Mouse (Mus musculus) stomach, postnatal 0 days (tissue): ENCODE measurements around the gene Ccdc33. TPM values are rescaled to one million over a fixed set of nuclear protein-coding genes. Genes with fewer than 3 reads are reported as not detected.

Source experiments
- ATAC-seq: fragments of 200-750 bp; cut with Nextera tagmentation; 2 replicates; pipeline ENCODE4 v1.8.0; 2017; ENCODE audit not compliant: low FRiP score, low TSS enrichment
- DNase-seq: peaks from one replicate; pipeline ENCODE4 v3.0.0-alpha.2; 2016; ENCODE audit warnings: low spot score
- H3K27ac ChIP-seq: fragments of 300-500 bp; sonication (generic); replicated peaks from 2 replicates; pipeline ENCODE4 v1.5.1; 2014; ENCODE audit warnings: mild to moderate bottlenecking, control low read depth
- H3K27me3 ChIP-seq: fragments of 300-500 bp; sonication (generic); 2 replicates; pipeline ENCODE4 v1.6.1; 2014; ENCODE audit warnings: low read length; ENCODE audit not compliant: control insufficient read depth, insufficient read depth
- H3K36me3 ChIP-seq: fragments of 300-500 bp; sonication (generic); 2 replicates; pipeline ENCODE4 v1.6.1; 2014; ENCODE audit warnings: low read length, mixed read lengths; ENCODE audit not compliant: control insufficient read depth, insufficient read depth
- H3K4me1 ChIP-seq: fragments of 300-500 bp; sonication (generic); replicated peaks from 2 replicates; pipeline ENCODE4 v1.6.1; 2014; ENCODE audit warnings: antibody characterized with exemption; ENCODE audit not compliant: control insufficient read depth, insufficient read depth
- H3K4me2 ChIP-seq: fragments of 300-500 bp; sonication (generic); replicated peaks from 2 replicates; pipeline ENCODE4 v1.6.1; 2014; ENCODE audit warnings: low read depth, mild to moderate bottlenecking, control low read depth, moderate library complexity
- H3K4me3 ChIP-seq: fragments of 300-500 bp; sonication (generic); 2 replicates; pipeline ENCODE4 v1.5.1; 2014; ENCODE audit warnings: low read depth, low read length, control low read depth
- H3K9ac ChIP-seq: fragments of 300-500 bp; sonication (generic); 2 replicates; pipeline ENCODE4 v1.6.1; 2014; ENCODE audit warnings: mild to moderate bottlenecking, low read length, control low read depth, mixed read lengths
- H3K9me3 ChIP-seq: fragments of 300-500 bp; sonication (generic); 2 replicates; pipeline ENCODE4 v1.6.1; 2016; ENCODE audit warnings: low read length; ENCODE audit not compliant: control insufficient read depth
- CTCF ChIP-seq: IDR thresholded peaks from 2 replicates; pipeline ENCODE4 v1.5.1; 2016; ENCODE audit warnings: antibody characterized with exemption, low read depth, mild to moderate bottlenecking, moderate library complexity
- EP300 ChIP-seq: optimal IDR thresholded peaks from 2 replicates; pipeline ENCODE3; 2016; ENCODE audit warnings: antibody characterized with exemption
- WGBS: fragments of 180-500 bp; shearing (Covaris S2); extraction: QIAGEN DNeasy Blood & Tissue Kit; methylation state at CpG from one replicate; pipeline ENCODE4 v1.1.7; 2014; 5-methylcytosine and 5-hydroxymethylcytosine counted together
- polyA plus RNA-seq: library from polyadenylated mRNA; unstranded; fragments of >200 nt; fragmentation: Nextera tagmentation; extraction: Ambion mirVana; gene quantifications from 2 replicates; pipeline ENCODE4 v1.2.1, GENCODE M21; 2015

Gene Ccdc33
- polyA plus RNA-seq, 1 experiment from 2014 or later, result not detected

DNA sequence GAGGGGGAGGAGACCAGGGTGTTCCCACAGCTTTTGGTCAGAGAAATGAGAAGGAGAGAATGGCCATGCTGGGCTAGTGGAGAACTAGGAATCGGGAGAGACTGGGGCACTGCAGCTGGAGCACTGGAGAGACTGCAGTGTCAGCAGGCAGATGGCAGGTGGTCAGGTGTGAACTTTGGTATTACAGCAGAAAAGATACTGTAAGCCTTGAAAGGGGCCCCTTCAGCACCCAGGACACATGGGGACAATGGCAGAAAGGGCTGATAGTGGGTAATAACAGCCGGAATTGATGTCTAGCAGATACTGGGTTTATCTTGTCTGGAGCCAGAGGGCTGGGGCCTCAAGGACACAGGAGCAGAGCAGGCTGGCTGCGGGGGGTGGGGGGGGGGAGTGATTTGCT lies 139.8 kb downstream of the Ccdc33 start:
- no peak overlapping the region for H3K9ac ChIP-seq
- H3K27me3 ChIP-seq, result no peaks in the 10 kb centered on the region
- H3K27ac ChIP-seq, result no peak overlapping the region
- no peak overlapping the region for H3K4me3 ChIP-seq
- no peak for DNase-seq
- H3K4me1 ChIP-seq, result no peaks in the 10 kb centered on the region
- H3K9me3 ChIP-seq, result no peaks in the 10 kb centered on the region
- TF ChIP-seq CTCF (no peak), EP300 (no peak)
- H3K4me2 ChIP-seq, result no peak overlapping the region
- no peak for ATAC-seq
- no peaks in the 10 kb centered on the region for H3K36me3 ChIP-seq
- 52% methylated on average over 3 of the region's 3 CpGs for WGBS

Other genes starting within 250 kb of the Ccdc33 start
- 93.1 and 94.6 TPM in 2 replicates for gene Ubl7, start 207.8 kb downstream of the Ccdc33 start, polyA plus RNA-seq
- gene Sema7a, start 178.7 kb downstream of the Ccdc33 start, polyA plus RNA-seq, result 0.68 and 1.0 TPM in 2 replicates
- gene Cyp11a1, start 112.4 kb downstream of the Ccdc33 start, polyA plus RNA-seq, result 0.98 and 1.0 TPM in 2 replicates
- 0.18 and 0.56 TPM in 2 replicates for gene Stra6, start 55.0 kb downstream of the Ccdc33 start, polyA plus RNA-seq
- 46.5 and 58.7 TPM in 2 replicates for gene Islr, start 85.5 kb upstream of the Ccdc33 start, polyA plus RNA-seq
- 0.45 and 0.69 TPM in 2 replicates for gene Islr2, start 85.5 kb upstream of the Ccdc33 start, polyA plus RNA-seq
- 5.2 and 6.7 TPM in 2 replicates for gene Pml, start 131.0 kb upstream of the Ccdc33 start, polyA plus RNA-seq
- 19.9 and 20.4 TPM in 2 replicates for gene Stoml1, start 134.3 kb upstream of the Ccdc33 start, polyA plus RNA-seq
- gene Loxl1, start 194.4 kb upstream of the Ccdc33 start, polyA plus RNA-seq, result 49.3 and 63.7 TPM in 2 replicates